In genomic region chr16:17745067-17745466, GRCm38 (mm10) we compare ENCODE assay signal across 18 mouse cellular contexts.
"Had no signal": no experiment of that assay in that cellular context is flagged by ENCODE, and none has a peak within 500 bp of the region (broad histone marks: within the 10 kb centered on the region; RNA-seq: fewer than 3 reads in every experiment).

No protein-coding gene starts in this region.

- DNase-seq: gastrocnemius, postnatal 25 days; kidney, adult 11 months; kidney, adult 9 months had no signal

- ATAC-seq: hindbrain, embryonic 16.5 days; liver, embryonic 12.5 days had no signal

- H3K9me3 ChIP-seq: heart, embryonic 10.5 days; heart, embryonic 12.5 days; hindbrain, embryonic 10.5 days; hindbrain, embryonic 12.5 days; kidney, embryonic 15.5 days; limb, embryonic 10.5 days; limb, embryonic 12.5 days; liver, embryonic 12.5 days had no signal

- H3K4me2 ChIP-seq: heart, embryonic 12.5 days; hindbrain, embryonic 12.5 days; hindbrain, embryonic 14.5 days; kidney, embryonic 15.5 days; limb, embryonic 12.5 days; liver, embryonic 12.5 days had no signal

- H3K27me3 ChIP-seq: heart, embryonic 12.5 days; hindbrain, embryonic 12.5 days; kidney, embryonic 15.5 days; limb, embryonic 12.5 days had no signal

- H3K9ac ChIP-seq: heart, embryonic 12.5 days; hindbrain, embryonic 12.5 days; hindbrain, embryonic 14.5 days; kidney, embryonic 15.5 days; limb, embryonic 12.5 days; liver, embryonic 12.5 days; liver, embryonic 14.5 days had no signal

- H3K36me3 ChIP-seq: heart, embryonic 10.5 days; heart, embryonic 12.5 days; hindbrain, embryonic 10.5 days; hindbrain, embryonic 12.5 days; kidney, embryonic 15.5 days; limb, embryonic 10.5 days; limb, embryonic 12.5 days; liver, embryonic 12.5 days had no signal

- H3K4me1 ChIP-seq: heart, embryonic 12.5 days; hindbrain, embryonic 10.5 days; hindbrain, embryonic 12.5 days; limb, embryonic 10.5 days; limb, embryonic 12.5 days had no signal

- H3K27ac ChIP-seq: gastrocnemius, adult 2 months; heart, embryonic 10.5 days; hindbrain, embryonic 10.5 days; hindbrain, embryonic 12.5 days; hindbrain, embryonic 14.5 days; kidney, embryonic 15.5 days; kidney, postnatal 0 days; layer of hippocampus, adult 2 months; left cerebral cortex, adult 2 months; limb, embryonic 10.5 days; limb, embryonic 12.5 days; liver, embryonic 12.5 days; liver, embryonic 14.5 days had no signal

- H3K4me3 ChIP-seq: gastrocnemius, adult 2 months; heart, embryonic 10.5 days; heart, embryonic 12.5 days; hindbrain, embryonic 10.5 days; hindbrain, embryonic 12.5 days; kidney, embryonic 15.5 days; layer of hippocampus, adult 2 months; left cerebral cortex, adult 2 months; limb, embryonic 10.5 days; limb, embryonic 12.5 days; liver, embryonic 12.5 days had no signal
